Comparison of ENCODE assay signal across 9 mouse cellular contexts in the genomic region with DNA sequence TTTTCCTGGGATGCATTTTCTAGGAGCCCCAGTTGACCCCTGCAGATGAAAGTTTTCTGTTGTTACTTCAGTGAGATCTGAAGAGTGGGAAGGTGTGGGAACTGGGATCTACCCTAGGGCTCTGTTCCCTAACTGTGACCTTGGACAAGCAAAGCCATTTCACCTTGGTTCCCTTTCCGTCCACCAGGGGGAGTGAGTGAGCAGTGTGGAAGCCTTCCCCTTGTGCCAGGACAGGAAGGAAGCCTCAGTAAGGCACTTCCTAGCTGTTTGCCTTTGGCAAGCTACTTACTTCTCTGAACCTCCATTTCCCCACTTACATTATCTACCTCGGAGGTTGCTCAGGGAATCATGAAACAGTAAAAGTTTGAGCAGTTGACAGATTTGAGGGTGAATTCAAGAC. TPM values are rescaled to one million over a fixed set of nuclear protein-coding genes. Genes with fewer than 3 reads are reported as not detected.
DNase-seq lines count a peak whose midpoint lies in the region; ATAC-seq lines count a peak whose summit lies in the region.
"Had no signal": no experiment of that assay in that cellular context is flagged by ENCODE, and none has a peak within 500 bp of the region (broad histone marks: within the 10 kb centered on the region; RNA-seq: fewer than 3 reads in every experiment).

No protein-coding gene starts in this region.

- intact Hi-C loops in heart, postnatal 14 days (cut with DNase I): no loop called here

- H3K4me3 ChIP-seq in liver, embryonic 12.5 days: no peak overlapping the region
- H3K4me3 ChIP-seq in embryonic facial prominence, embryonic 10.5 days: no peak overlapping the region
- H3K4me3 ChIP-seq in liver, embryonic 11.5 days (ENCODE audit: low read depth, low read length): no peak overlapping the region
- H3K4me3 ChIP-seq in neural tube, embryonic 13.5 days: no peak overlapping the region
- H3K4me3 ChIP-seq: lung, embryonic 15.5 days had no signal

- no peaks in the 10 kb centered on the region for H3K27me3 ChIP-seq in liver, embryonic 12.5 days (replicated peaks)
- no peaks in the 10 kb centered on the region for H3K27me3 ChIP-seq in embryonic facial prominence, embryonic 10.5 days (replicated peaks; ENCODE audit: low read depth, poor library complexity, severe bottlenecking)
- no peaks in the 10 kb centered on the region for H3K27me3 ChIP-seq in liver, embryonic 11.5 days (replicated peaks; ENCODE audit: control insufficient read depth, insufficient read depth, low read length)
- H3K27me3 ChIP-seq in neural tube, embryonic 13.5 days: no peaks in the 10 kb centered on the region
- H3K27me3 ChIP-seq: lung, embryonic 15.5 days had no signal

- H3K4me1 ChIP-seq in liver, embryonic 12.5 days: peaks cover 3% of the 10 kb centered on the region; the same call in 1 of the 2 replicates
- H3K4me1 ChIP-seq in embryonic facial prominence, embryonic 10.5 days: peaks cover 35% of the 10 kb centered on the region
- no peaks in the 10 kb centered on the region for H3K4me1 ChIP-seq in liver, embryonic 11.5 days (replicated peaks; ENCODE audit: control insufficient read depth, insufficient read depth, low read length)
- H3K4me1 ChIP-seq in neural tube, embryonic 13.5 days (replicated peaks): peaks cover 50% of the 10 kb centered on the region

- H3K27ac ChIP-seq in liver, embryonic 12.5 days: no peak overlapping the region
- peak overlapping the region; percentile 21; the same call in 1 of the 2 replicates for H3K27ac ChIP-seq in embryonic facial prominence, embryonic 10.5 days (replicated peaks)
- H3K27ac ChIP-seq in liver, embryonic 11.5 days (ENCODE audit: low read depth, low read length): no peak overlapping the region
- peak overlapping the region; percentile 82 for H3K27ac ChIP-seq in neural tube, embryonic 13.5 days (replicated peaks)
- H3K27ac ChIP-seq: lung, embryonic 15.5 days had no signal

- peak; percentile 71 for DNase-seq in liver
- peak; percentile 81 for DNase-seq in adrenal gland, postnatal 10 days
- peak; percentile 78 for DNase-seq in embryonic facial prominence, embryonic 10.5 days (ENCODE audit: low spot score)
- peak; percentile 50 to 70 for DNase-seq in heart, postnatal 14 days
- peak; percentile 62 for DNase-seq in liver, embryonic 11.5 days (ENCODE audit: low spot score)
- peak; percentile 80 to 91 for DNase-seq in thymus, postnatal 10 days (ENCODE audit: low spot score in 2 of 2)

- no peak overlapping the region for H3K4me2 ChIP-seq in liver, embryonic 12.5 days
- no peak overlapping the region for H3K4me2 ChIP-seq in liver, embryonic 11.5 days
- H3K4me2 ChIP-seq in neural tube, embryonic 13.5 days: no peak overlapping the region
- H3K4me2 ChIP-seq: lung, embryonic 15.5 days had no signal

- H3K9ac ChIP-seq in liver, embryonic 12.5 days: no peak overlapping the region
- no peak overlapping the region for H3K9ac ChIP-seq in liver, embryonic 11.5 days (ENCODE audit: low read depth, low read length)
- no peak overlapping the region for H3K9ac ChIP-seq in neural tube, embryonic 13.5 days
- H3K9ac ChIP-seq: lung, embryonic 15.5 days had no signal

- H3K36me3 ChIP-seq in liver, embryonic 12.5 days: no peaks in the 10 kb centered on the region
- no peaks in the 10 kb centered on the region for H3K36me3 ChIP-seq in embryonic facial prominence, embryonic 10.5 days (replicated peaks)
- no peaks in the 10 kb centered on the region for H3K36me3 ChIP-seq in liver, embryonic 11.5 days (ENCODE audit: control insufficient read depth, insufficient read depth, low read length)
- H3K36me3 ChIP-seq in neural tube, embryonic 13.5 days: no peaks in the 10 kb centered on the region
- H3K36me3 ChIP-seq: lung, embryonic 15.5 days had no signal

- no peaks in the 10 kb centered on the region for H3K9me3 ChIP-seq in liver, embryonic 12.5 days (replicated peaks)
- H3K9me3 ChIP-seq in embryonic facial prominence, embryonic 10.5 days: no peaks in the 10 kb centered on the region
- no peaks in the 10 kb centered on the region for H3K9me3 ChIP-seq in liver, embryonic 11.5 days (ENCODE audit: control insufficient read depth, low read length)
- no peaks in the 10 kb centered on the region for H3K9me3 ChIP-seq in neural tube, embryonic 13.5 days
- H3K9me3 ChIP-seq: lung, embryonic 15.5 days had no signal

- 13% methylated on average over 2 of the region's 2 CpGs for WGBS in liver, embryonic 12.5 days (ENCODE audit: insufficient replicate concordance)
- 15% methylated on average over 2 of the region's 2 CpGs for WGBS in embryonic facial prominence, embryonic 10.5 days
- 7% methylated on average over 2 of the region's 2 CpGs for WGBS in liver, embryonic 11.5 days
- 12% methylated on average over 2 of the region's 2 CpGs for WGBS in neural tube, embryonic 13.5 days

- ATAC-seq in liver, embryonic 12.5 days: no peak
- ATAC-seq in liver, embryonic 11.5 days (replicated peaks; ENCODE audit: low FRiP score): no peak
- ATAC-seq in neural tube, embryonic 13.5 days (ENCODE audit: low read depth): no peak

RNA-seq across cellular contexts. Expression of gene Il9r, which starts 59.0 kb away (rescaled TPM):
- polyA plus RNA-seq in liver, embryonic 12.5 days (2016; fragmentation: Nextera tagmentation; extraction: Ambion mirVana): 0.22 and 0.30 TPM in 2 replicates
- total RNA-seq in adrenal gland, postnatal 10 days (2021): under 1 TPM; 0.30 to 0.82 TPM
- 0.05 TPM in 1 of 2 replicates, not detected in the other for polyA plus RNA-seq in embryonic facial prominence, embryonic 10.5 days (2016; fragmentation: Nextera tagmentation; extraction: Ambion mirVana)
- total RNA-seq in heart, postnatal 14 days (2021): under 1 TPM in 1 of 2 experiments, not detected in 1; 0.61 TPM
- 0.53 and 0.62 TPM in 2 replicates for polyA plus RNA-seq in liver, embryonic 11.5 days (2014; fragmentation: Nextera tagmentation; extraction: Ambion mirVana)
- not detected in 2 replicates for polyA plus RNA-seq in neural tube, embryonic 13.5 days (2015; fragmentation: Nextera tagmentation; extraction: Ambion mirVana)

Comparison
In these comparisons a context has a peak if more than half of its experiments do, and no peak if none do; other contexts are left out.
1. H3K27ac ChIP-seq: peak in embryonic facial prominence, embryonic 10.5 days (single experiment) and neural tube, embryonic 13.5 days (single experiment); none in liver, embryonic 12.5 days (single experiment) and liver, embryonic 11.5 days (single experiment).
2. Peak in every context shown above with its lines, with median percentiles within 50 percentile points of each other: DNase-seq.